Mouse (Mus musculus): ENCODE measurements around the gene Cdt1.
"Not testable (repeated sequence)": the region's sequence is repeated elsewhere in the genome, so short reads cannot be mapped to it uniquely, and the experiment has no call there.

Gene Cdt1

DNA sequence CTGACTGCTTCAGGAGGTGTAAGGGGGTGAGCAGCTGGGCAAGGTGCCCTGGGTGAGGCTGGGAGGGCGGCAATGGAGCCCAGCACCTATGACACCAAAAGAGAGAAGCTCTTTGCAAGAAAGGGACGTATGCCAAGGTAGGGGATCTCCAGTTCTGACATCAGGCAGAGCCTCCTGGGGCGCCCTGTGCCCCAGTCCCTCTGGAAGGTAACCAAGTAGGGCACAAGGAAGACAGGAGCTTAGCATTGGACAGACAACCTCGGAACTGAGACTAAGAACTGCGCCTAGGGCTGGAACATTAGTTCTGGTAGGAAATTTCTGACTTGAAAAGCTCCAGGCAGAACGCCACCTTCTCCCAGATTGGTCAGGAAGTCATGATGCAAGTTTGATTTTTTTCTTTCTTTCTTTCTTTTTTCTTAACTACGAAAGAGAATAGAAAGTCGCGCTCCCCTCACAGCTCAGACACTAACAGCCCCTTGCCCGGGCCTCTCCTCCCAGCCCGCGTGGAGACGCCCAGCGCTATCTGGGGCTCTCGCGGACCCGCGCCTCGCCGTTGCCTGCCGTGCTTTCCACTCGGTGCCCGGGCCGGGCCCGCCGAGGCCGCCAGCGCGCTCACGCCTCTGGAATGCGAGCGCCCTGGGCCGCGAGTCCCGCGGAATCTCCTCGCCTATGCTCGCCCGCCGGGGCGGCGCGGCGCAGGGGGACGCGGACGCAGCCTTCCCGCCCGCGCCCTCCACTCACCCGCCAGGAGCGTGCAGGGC, 17.4 kb upstream of the Cdt1 start:
- DNase-seq (ENCODE audit: low read depth): no peak

- DNase-seq (ENCODE audit: low read depth): no peak
These were observed 16.9 kb upstream of the Cdt1 start for GRCm38 (mm10) chr8:122550995-122551264.

- peak; percentile 82 for DNase-seq (ENCODE audit: low read depth)
These were observed 16.4 kb upstream of the Cdt1 start, which contains the start of gene Piezo1 for GRCm38 (mm10) chr8:122551265-122552051. Piezo1 (minus strand) TSS chr8:122551329.

- DNase-seq (ENCODE audit: low read depth): no peak
These were observed 13.0 kb upstream of the Cdt1 start for GRCm38 (mm10) chr8:122554786-122555185.

DNA sequence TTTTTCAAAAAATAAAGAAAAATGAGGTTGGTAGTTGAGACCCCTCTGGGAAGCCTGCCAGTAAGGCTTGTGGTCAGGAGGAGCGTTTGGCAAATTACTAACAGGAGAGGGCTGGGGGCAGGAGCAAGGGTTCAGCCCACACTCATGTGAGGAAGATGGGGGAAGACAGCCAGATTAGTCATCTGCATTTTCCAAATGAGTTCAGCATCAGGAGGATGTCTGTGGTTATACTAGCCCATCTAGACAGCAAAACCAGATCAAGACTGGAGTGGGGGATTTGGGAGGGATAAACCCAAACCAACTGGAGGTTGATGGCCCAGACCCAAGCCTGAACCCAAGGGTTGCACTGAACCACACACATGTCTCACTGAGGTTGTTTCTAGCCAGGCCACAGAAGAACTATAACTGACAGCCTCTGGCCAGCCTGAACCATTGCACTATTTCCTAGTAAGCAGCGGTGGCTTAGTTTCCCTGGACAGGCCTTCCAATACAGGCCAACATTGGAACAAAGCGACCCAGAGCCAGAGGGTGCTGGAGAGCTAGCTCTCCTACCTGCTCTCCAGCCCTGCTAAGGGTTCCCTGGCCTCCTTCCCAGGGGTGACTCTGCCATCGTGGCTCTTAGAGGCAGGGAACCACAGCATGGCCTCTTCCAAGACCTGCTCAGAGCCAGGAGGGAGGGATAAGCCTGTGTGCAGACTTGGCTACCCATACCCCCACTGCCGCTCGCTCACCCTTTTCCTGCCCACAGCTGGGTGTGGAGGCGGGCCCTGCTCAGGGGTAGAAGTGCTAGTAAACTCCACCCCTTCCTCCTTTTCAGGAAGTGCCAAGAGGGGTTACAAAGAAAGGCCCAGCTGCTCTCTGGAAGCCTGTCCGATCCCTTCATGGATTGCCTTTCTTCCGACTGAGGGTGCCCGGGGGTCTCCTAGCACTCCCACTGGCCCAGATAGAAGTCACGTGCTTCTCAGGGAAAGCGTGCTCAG, 11.5 kb upstream of the Cdt1 start:
- DNase-seq (ENCODE audit: low read depth): no peak

- no peak for DNase-seq (ENCODE audit: low read depth)
These were observed 10.4 kb upstream of the Cdt1 start for GRCm38 (mm10) chr8:122557248-122558038.

GRCm38 (mm10) chr8:122558671-122559349, 9.0 kb upstream of the Cdt1 start:
- DNase-seq (ENCODE audit: low read depth): no peak

DNA sequence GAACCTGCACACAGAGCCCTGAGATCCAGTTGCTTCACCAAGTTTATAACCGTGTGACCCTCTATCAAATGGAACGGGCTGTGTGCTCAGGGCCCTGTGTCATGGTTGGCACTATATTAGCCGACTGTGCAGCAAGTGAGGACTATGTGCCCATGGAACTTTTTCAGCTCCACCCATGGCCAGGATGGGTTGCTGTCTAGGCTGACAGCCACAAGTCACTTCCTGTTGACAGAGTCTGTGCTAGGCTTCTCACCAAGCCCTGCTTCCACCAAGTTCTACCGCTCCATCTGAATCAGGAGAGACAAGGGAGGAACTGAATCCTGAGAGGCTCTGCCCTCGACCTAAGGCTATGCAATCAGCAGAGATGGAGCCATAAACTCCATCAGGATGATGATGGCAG, 6.6 kb upstream of the Cdt1 start:
- DNase-seq (ENCODE audit: low read depth): no peak

DNA sequence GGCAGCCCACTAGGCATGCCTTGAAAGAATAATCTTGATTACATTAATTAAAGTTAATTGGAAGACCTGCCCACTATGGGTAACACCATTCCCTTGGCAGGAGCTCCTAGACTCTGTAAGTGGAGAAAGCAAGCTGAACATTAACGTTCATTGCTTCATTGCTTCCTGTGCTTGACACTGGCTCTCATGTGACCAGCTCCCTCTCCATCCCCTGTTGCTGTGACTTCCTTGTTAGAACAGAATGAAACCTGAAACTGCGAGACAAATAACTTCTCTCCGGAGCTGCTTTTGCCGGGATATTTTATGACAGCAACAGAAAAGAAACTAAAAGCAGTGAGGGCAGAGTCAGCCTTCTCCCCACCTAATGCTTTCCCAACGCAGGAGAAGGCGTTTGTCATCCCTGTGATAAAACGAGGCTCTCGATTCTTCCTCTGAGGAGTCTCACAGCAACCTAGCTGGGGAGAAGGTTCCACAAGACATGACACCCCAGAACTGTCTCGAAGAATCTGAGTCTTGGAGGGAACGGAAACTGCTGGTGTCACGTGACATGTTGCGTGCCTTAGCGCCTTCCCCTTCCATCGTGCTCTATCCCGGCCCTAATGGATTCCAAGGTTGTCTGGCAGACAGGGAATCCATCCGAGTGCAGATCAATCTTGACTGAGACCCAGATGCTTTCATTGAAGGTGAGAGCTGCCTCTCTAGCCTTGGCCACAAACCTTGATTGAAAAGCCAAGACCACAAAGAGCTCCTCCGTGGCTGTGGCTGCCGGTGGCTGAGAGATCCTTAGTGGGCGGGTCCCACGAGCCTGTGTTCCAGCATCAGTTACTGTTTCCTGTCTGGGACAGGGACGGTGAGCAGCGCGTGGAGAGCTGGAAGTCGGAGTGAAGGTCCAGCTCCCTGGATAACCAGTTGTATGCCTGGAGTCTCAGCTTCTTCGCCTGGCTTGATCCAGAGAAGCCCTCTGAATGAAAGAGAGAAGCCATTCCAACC, 3.2 kb upstream of the Cdt1 start:
- no peak for DNase-seq (ENCODE audit: low read depth)

DNA sequence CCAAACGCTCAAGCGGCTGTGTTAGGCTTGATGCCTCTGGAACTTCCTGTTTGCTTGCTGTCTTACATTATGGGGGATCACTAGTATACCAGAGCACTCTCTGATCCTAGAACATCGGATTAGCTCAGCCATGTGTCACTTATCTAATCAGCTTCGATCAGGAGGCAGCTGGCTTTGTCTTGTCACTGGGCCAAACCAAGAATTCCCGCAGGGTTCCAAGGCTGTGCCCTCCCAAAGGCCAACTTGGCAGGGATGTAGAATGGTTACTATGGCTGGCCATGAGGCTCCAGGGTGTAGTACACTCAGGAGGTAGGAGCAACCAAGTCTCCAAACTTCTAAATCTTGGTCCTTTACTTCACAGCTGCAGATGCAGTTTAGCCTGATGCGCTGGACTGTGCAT, 1.0 kb upstream of the Cdt1 start:
- no peak for DNase-seq (ENCODE audit: low read depth)

DNA sequence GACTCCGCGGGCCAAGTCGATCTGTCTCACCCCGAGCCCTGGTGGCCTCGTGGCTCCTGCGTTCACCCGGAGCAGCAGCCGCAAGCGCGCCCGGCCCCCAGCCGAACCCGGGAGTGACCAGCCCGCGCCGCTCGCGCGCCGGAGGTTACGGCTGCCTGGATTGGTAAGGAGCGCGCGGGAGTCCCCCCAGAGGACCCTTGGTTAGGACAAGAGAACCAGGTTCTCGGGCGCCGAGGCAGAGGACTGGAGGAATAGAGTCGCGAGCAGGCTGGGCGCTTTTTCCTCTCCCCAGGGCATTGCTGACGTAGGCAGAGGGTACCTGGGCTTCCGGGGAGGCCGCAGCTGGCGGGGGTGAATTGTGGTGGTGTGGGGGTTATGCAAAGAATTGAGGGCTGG, 292 bp downstream of the Cdt1 start:
- no peak for DNase-seq (ENCODE audit: low read depth)

DNA sequence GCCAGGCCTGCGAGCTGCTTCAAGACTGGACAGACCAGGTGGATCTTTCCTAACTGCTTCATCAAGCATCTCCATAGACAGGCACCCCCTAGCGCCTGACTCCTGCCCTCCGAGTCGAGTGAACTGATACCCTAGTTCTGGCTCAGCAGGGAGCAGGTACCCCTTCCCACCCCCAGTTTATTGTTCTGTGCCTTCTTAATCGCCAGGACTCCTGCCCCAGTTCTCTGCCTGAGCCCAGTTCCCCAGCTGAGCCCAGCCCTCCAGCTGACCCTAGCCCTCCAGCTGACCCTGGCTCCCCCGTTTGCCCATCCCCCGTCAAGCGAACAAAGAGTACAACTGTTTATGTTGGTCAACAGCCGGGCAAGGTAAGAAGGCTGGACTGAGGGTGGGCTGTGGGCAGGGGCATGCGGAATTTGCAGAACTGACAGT, 1.1 kb downstream of the Cdt1 start:
- no peak for DNase-seq (ENCODE audit: low read depth)

GRCm38 (mm10) chr8:122569329-122569728, 1.5 kb downstream of the Cdt1 start:
- no peak for DNase-seq (ENCODE audit: low read depth)

DNA sequence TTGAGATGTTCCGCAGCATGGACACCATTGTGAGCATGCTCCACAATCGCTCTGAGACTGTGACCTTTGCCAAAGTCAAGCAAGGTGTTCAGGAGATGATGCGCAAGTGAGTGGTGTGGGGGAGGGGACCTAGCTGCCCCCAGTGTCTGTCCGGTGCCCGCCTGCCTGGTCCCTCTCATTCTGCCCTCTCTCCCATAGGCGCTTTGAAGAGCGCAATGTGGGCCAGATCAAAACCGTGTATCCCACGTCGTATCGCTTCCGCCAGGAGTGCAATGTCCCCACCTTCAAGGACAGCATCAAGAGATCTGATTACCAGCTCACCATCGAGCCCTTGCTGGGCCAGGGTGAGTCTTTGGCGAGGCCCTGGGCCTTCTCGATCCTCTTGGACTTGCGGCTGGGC, 2.2 kb downstream of the Cdt1 start:
- no peak for DNase-seq (ENCODE audit: low read depth)

- no peak for DNase-seq (ENCODE audit: low read depth)
These were observed 3.3 kb downstream of the Cdt1 start for GRCm38 (mm10) chr8:122571153-122571552.

DNA sequence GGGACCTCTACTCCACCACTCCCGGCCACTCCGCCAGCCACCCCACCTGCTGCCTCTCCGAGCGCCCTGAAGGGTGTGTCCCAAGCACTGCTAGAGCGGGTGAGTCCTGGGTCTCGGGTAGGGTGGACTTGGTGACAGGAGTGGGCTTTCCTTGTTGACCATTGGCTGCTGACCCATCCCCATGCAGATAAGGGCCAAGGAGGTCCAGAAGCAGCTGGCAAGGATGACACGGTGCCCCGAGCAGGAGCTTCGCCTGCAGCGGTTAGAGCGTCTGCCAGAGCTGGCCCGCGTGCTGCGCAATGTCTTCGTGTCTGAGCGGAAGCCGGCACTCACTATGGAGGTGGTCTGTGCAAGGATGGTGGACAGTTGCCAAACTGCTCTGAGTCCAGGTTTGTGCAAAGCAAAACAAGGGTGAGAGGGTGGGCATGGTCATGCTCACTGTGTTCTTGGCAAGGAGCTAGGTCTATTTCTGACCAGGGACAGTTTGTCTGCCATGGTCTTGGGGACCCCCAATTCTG, 4.0 kb downstream of the Cdt1 start:
- no peak for DNase-seq (ENCODE audit: low read depth)

DNA sequence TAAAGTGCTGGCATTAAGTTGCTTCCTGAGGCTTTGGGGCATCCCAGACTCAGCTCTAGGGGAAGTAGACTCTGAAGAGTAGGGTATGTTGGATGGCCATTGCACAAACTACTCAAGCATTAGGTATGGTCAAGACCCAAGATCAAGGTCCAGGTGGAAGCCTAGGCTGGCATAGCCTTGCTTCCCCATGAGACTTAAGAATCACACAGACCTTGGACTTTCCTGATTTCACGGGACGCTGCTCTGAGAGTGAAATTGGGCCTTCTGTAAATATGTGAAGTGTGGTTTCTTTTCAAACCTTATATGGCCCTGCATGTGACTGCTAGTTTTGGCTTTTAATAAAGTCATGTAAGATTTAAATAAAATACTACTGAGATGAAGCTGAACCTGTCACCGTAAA, 4.9 kb downstream of the Cdt1 start:
- DNase-seq (ENCODE audit: low read depth): no peak

DNA sequence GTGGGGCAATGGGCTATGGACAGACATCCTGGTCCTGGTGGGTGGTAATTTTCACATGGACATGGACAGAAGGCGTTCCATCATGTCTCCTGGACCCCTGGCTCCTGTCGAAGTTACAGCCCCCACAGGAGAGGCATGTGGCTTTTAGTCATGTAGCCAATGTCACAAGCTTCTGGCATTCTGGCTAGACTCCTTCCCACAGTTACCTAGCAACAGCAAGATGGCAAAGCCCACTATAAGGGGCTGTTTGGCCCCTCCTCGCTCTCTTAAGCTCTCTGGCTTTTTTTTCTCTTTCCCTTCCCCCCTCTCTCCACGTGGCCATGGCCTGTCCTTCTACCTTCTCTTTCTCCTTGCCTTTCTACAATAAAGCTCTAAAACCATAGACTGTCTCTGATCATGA, 5.4 kb downstream of the Cdt1 start:
- not testable (repeated sequence) for DNase-seq (ENCODE audit: low read depth)

DNA sequence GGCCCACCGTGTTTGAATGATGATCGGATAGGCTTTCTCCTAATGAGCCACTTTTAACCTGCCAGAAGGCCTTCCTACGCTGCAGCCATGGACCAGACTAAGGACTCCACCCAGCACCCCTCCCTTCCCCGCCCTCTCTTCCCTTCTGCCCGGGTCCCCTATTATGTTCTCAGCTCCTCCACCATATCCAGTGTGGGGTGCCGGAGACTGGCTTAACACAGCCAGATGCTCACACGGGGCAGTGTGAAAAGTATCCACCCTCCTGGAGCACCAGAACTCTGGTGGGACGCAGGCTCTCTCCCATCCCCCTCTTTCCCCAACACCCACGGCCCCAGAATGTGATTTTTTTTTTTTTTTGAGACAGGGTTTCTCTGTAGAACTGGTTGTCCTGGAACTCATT, 5.8 kb downstream of the Cdt1 start:
- DNase-seq (ENCODE audit: low read depth): no peak

DNA sequence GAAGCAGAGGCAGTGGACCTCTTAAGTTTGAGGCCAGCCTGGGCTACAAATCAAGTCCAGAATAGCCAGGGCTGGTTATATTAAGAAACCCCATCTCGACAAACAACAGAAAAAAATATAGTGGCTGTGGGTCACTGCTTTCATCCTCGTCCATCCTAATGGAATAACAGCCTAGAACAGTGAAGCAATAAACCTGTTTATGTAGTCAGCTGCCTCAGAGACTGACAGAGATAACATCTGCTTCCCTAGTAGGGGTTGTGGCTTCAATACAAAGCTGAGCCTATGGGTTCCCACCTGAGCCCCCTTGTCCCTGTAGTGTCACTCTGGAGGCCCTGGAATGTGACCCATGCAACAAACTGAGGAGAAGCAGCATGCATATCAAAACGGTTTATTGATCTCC, 6.4 kb downstream of the Cdt1 start:
- DNase-seq (ENCODE audit: low read depth): no peak

All from c-Kit-positive CD71-positive TER-119-negative erythroid progenitor cells, embryonic 14.5 days (primary cell).